Mouse (Mus musculus) monocyte, adult 2 months (primary cell): Measurements from ENCODE around the gene Kctd4.
"Not testable (repeated sequence)": the region's sequence is repeated elsewhere in the genome, so short reads cannot be mapped to it uniquely, and the experiment has no call there.

Experiments used
- DNase-seq, 2 experiments: peaks; one replicate each; pipeline ENCODE4 v3.0.0; 2022; ENCODE audit warnings: low spot score in 2 of 2, low read depth in 1 of 2

The Kctd4 gene

GRCm38 (mm10) chr14:75954766-75955165 is at the start of gene Kctd4:
TSS of gene Kctd4 (plus strand) at chr14:75955009.
- no peak for DNase-seq

GRCm38 (mm10) chr14:75906931-75907330 is 47.9 kb upstream of the Kctd4 start:
- no peak for DNase-seq

GRCm38 (mm10) chr14:75911968-75912367 is 42.8 kb upstream of the Kctd4 start:
- DNase-seq = no peak

- no peak for DNase-seq
Measured at GRCm38 (mm10) chr14:75912665-75913064, 42.1 kb upstream of the Kctd4 start.

- DNase-seq = no peak
Measured at GRCm38 (mm10) chr14:75923314-75924052, 31.3 kb upstream of the Kctd4 start.

- not testable (repeated sequence) for DNase-seq
Measured at GRCm38 (mm10) chr14:75929713-75930112, 25.1 kb upstream of the Kctd4 start.

- no peak for DNase-seq
Measured at GRCm38 (mm10) chr14:75931266-75931665, 23.5 kb upstream of the Kctd4 start.

- no peak for DNase-seq
Measured at GRCm38 (mm10) chr14:75934359-75934758, 20.4 kb upstream of the Kctd4 start.

- no peak for DNase-seq
Measured at GRCm38 (mm10) chr14:75937714-75938113, 17.1 kb upstream of the Kctd4 start.

GRCm38 (mm10) chr14:75941500-75941899 is 13.3 kb upstream of the Kctd4 start:
- DNase-seq = no peak

- DNase-seq = no peak
Measured at GRCm38 (mm10) chr14:75942365-75942764, 12.4 kb upstream of the Kctd4 start.

- DNase-seq = no peak
Measured at GRCm38 (mm10) chr14:75947674-75948073, 7.1 kb upstream of the Kctd4 start.

- no peak for DNase-seq
Measured at GRCm38 (mm10) chr14:75953011-75953410, 1.8 kb upstream of the Kctd4 start.

GRCm38 (mm10) chr14:75962250-75962649 is 7.4 kb downstream of the Kctd4 start:
- no peak for DNase-seq

GRCm38 (mm10) chr14:75963215-75963614 is 8.4 kb downstream of the Kctd4 start:
- no peak for DNase-seq

- DNase-seq = no peak
Measured at GRCm38 (mm10) chr14:75964000-75964399, 9.2 kb downstream of the Kctd4 start.

- no peak for DNase-seq
Measured at GRCm38 (mm10) chr14:75964433-75964832, 9.6 kb downstream of the Kctd4 start.

- no peak for DNase-seq
Measured at GRCm38 (mm10) chr14:75967291-75967690, 12.5 kb downstream of the Kctd4 start.

- no peak for DNase-seq
Measured at GRCm38 (mm10) chr14:75976107-75976506, 21.3 kb downstream of the Kctd4 start.

- DNase-seq = no peak
Measured at GRCm38 (mm10) chr14:75981231-75981630, 26.4 kb downstream of the Kctd4 start.

- no peak for DNase-seq
Measured at GRCm38 (mm10) chr14:75983891-75984290, 29.1 kb downstream of the Kctd4 start.

- DNase-seq = no peak
Measured at GRCm38 (mm10) chr14:75985112-75985511, 30.3 kb downstream of the Kctd4 start.

- DNase-seq = no peak
Measured at GRCm38 (mm10) chr14:75986878-75987483, 32.2 kb downstream of the Kctd4 start.
